Mouse (Mus musculus) embryonic facial prominence, embryonic 10.5 days (tissue): ENCODE results near the gene Cfl1. TPM values are rescaled to one million over a fixed set of nuclear protein-coding genes. Genes with fewer than 3 reads are reported as not detected.

Source experiments
- DNase-seq: peaks from one replicate; pipeline ENCODE4 v3.0.0-alpha.2; 2017; ENCODE audit warnings: low spot score
- H3K27ac ChIP-seq: fragments of 300-500 bp; sonication (generic); replicated peaks from 2 replicates; pipeline ENCODE4 v1.5.1; 2016; ENCODE audit warnings: mild to moderate bottlenecking
- H3K27me3 ChIP-seq: fragments of 300-500 bp; sonication (generic); replicated peaks from 2 replicates; pipeline ENCODE4 v1.6.1; 2016; ENCODE audit warnings: low read depth, mild to moderate bottlenecking; ENCODE audit not compliant: poor library complexity, severe bottlenecking
- H3K36me3 ChIP-seq: fragments of 300-500 bp; sonication (generic); replicated peaks from 2 replicates; pipeline ENCODE4 v1.6.1; 2016; ENCODE audit warnings: mild to moderate bottlenecking, moderate library complexity
- H3K4me1 ChIP-seq: fragments of 300-500 bp; sonication (generic); 2 replicates; pipeline ENCODE4 v1.6.1; 2016
- H3K4me3 ChIP-seq: fragments of 300-500 bp; sonication (generic); 2 replicates; pipeline ENCODE4 v1.5.1; 2016; ENCODE audit warnings: mild to moderate bottlenecking, moderate library complexity
- H3K9me3 ChIP-seq: fragments of 300-500 bp; sonication (generic); 2 replicates; pipeline ENCODE4 v1.6.1; 2016; ENCODE audit warnings: mild to moderate bottlenecking
- WGBS: fragments of 180-500 bp; shearing (Covaris S2); methylation state at CpG from one replicate; pipeline ENCODE4 v1.1.7; 2016; 5-methylcytosine and 5-hydroxymethylcytosine counted together
- polyA plus RNA-seq: library from polyadenylated mRNA; unstranded; fragments of >200 nt; fragmentation: Nextera tagmentation; extraction: Ambion mirVana; gene quantifications from 2 replicates; pipeline ENCODE4 v1.2.1, GENCODE M21; 2016

Cfl1 gene
- polyA plus RNA-seq, 1 experiment from 2014 or later = 3,028 TPM

- Histone ChIP-seq H3K9me3 (no peaks in the 10 kb centered on the region), H3K4me3 (peak overlapping the region; percentile 81; the same call in 1 of the 2 replicates), H3K36me3 (peaks cover 29% of the 10 kb centered on the region), H3K27me3 (no peaks in the 10 kb centered on the region), H3K4me1 (peaks cover 32% of the 10 kb centered on the region), H3K27ac (no peak overlapping the region)
- 80% methylated on average over 3 of the region's 3 CpGs for WGBS
- DNase-seq = no peak
Observed at GRCm38 (mm10) chr19:5472857-5473256, 17.4 kb upstream of the Cfl1 start.

GRCm38 (mm10) chr19:5473720-5474119 lies 16.5 kb upstream of the Cfl1 start, which contains the start of gene Efemp2:
Gene Efemp2, plus strand, starts transcription at chr19:5473954.
- H3K9me3 ChIP-seq = no peaks in the 10 kb centered on the region
- DNase-seq = peak; percentile 84
- no peaks in the 10 kb centered on the region for H3K27me3 ChIP-seq
- H3K27ac ChIP-seq = peak within 1 kb of the TSS; percentile 95
- peaks cover 32% of the 10 kb centered on the region for H3K4me1 ChIP-seq
- H3K4me3 ChIP-seq = peak within 1 kb of the TSS; percentile 81
- 2% methylated on average over 22 of the region's 22 CpGs for WGBS
- H3K36me3 ChIP-seq = peaks cover 29% of the 10 kb centered on the region

GRCm38 (mm10) chr19:5474281-5475068 lies 15.8 kb upstream of the Cfl1 start:
- DNase-seq = peak; percentile 69
- H3K4me3 ChIP-seq = peak overlapping the region; percentile 81
- no peaks in the 10 kb centered on the region for H3K9me3 ChIP-seq
- no peaks in the 10 kb centered on the region for H3K27me3 ChIP-seq
- WGBS = 1% methylated on average over 68 of the region's 68 CpGs
- peaks cover 36% of the 10 kb centered on the region for H3K36me3 ChIP-seq
- peak overlapping the region; percentile 95 for H3K27ac ChIP-seq
- peaks cover 32% of the 10 kb centered on the region for H3K4me1 ChIP-seq

- no peaks in the 10 kb centered on the region for H3K9me3 ChIP-seq
- H3K27me3 ChIP-seq = no peaks in the 10 kb centered on the region
- peak overlapping the region; percentile 81 for H3K4me3 ChIP-seq
- peaks cover 32% of the 10 kb centered on the region for H3K4me1 ChIP-seq
- DNase-seq = no peak
- 23% methylated on average over 13 of the region's 13 CpGs for WGBS
- peaks cover 43% of the 10 kb centered on the region for H3K36me3 ChIP-seq
- H3K27ac ChIP-seq = peak overlapping the region; percentile 95
Observed at GRCm38 (mm10) chr19:5475069-5475714, 15.1 kb upstream of the Cfl1 start.

GRCm38 (mm10) chr19:5477004-5477667 lies 13.1 kb upstream of the Cfl1 start:
- no peaks in the 10 kb centered on the region for H3K27me3 ChIP-seq
- DNase-seq = no peak
- peaks cover 32% of the 10 kb centered on the region for H3K4me1 ChIP-seq
- peaks cover 62% of the 10 kb centered on the region for H3K36me3 ChIP-seq
- no peaks in the 10 kb centered on the region for H3K9me3 ChIP-seq
- no peak overlapping the region for H3K27ac ChIP-seq
- no peak overlapping the region; the same call in 1 of the 2 replicates for H3K4me3 ChIP-seq
- 89% methylated on average over 10 of the region's 10 CpGs for WGBS

GRCm38 (mm10) chr19:5477668-5478300 lies 12.5 kb upstream of the Cfl1 start:
- H3K27me3 ChIP-seq = no peaks in the 10 kb centered on the region
- peaks cover 32% of the 10 kb centered on the region for H3K4me1 ChIP-seq
- no peaks in the 10 kb centered on the region for H3K9me3 ChIP-seq
- no peak overlapping the region; the same call in 1 of the 2 replicates for H3K4me3 ChIP-seq
- WGBS = 92% methylated on average over 18 of the region's 18 CpGs
- H3K36me3 ChIP-seq = peaks cover 69% of the 10 kb centered on the region
- H3K27ac ChIP-seq = no peak overlapping the region
- DNase-seq = no peak

- no peak for DNase-seq
- H3K27ac ChIP-seq = no peak overlapping the region
- WGBS = 90% methylated on average over 10 of the region's 10 CpGs
- H3K4me3 ChIP-seq = no peak overlapping the region
- no peaks in the 10 kb centered on the region for H3K9me3 ChIP-seq
- H3K27me3 ChIP-seq = no peaks in the 10 kb centered on the region
- peaks cover 91% of the 10 kb centered on the region for H3K36me3 ChIP-seq
- peaks cover 16% of the 10 kb centered on the region for H3K4me1 ChIP-seq
Observed at GRCm38 (mm10) chr19:5480016-5480415, 10.2 kb upstream of the Cfl1 start.

GRCm38 (mm10) chr19:5481398-5481797 lies 8.9 kb upstream of the Cfl1 start:
- H3K4me3 ChIP-seq = no peak overlapping the region
- DNase-seq = no peak
- H3K36me3 ChIP-seq = peaks cover 97% of the 10 kb centered on the region
- whole genome bisulfite sequencing = 89% methylated on average over 10 of the region's 10 CpGs
- no peak overlapping the region for H3K27ac ChIP-seq
- peaks cover 6% of the 10 kb centered on the region for H3K4me1 ChIP-seq
- no peaks in the 10 kb centered on the region for H3K9me3 ChIP-seq
- no peaks in the 10 kb centered on the region for H3K27me3 ChIP-seq

- Histone ChIP-seq H3K4me1 (peaks cover 23% of the 10 kb centered on the region), H3K36me3 (peaks cover 80% of the 10 kb centered on the region), H3K4me3 (no peak overlapping the region; the same call in 1 of the 2 replicates), H3K27me3 (no peaks in the 10 kb centered on the region), H3K9me3 (no peaks in the 10 kb centered on the region), H3K27ac (no peak overlapping the region)
- DNase-seq = no peak
- WGBS = 93% methylated on average over 19 of the region's 19 CpGs
Observed at GRCm38 (mm10) chr19:5483386-5484359, 6.6 kb upstream of the Cfl1 start.

GRCm38 (mm10) chr19:5484496-5484895 lies 5.8 kb upstream of the Cfl1 start:
- Histone ChIP-seq H3K27ac (no peak overlapping the region), H3K4me1 (peaks cover 30% of the 10 kb centered on the region), H3K27me3 (no peaks in the 10 kb centered on the region), H3K9me3 (no peaks in the 10 kb centered on the region), H3K4me3 (no peak overlapping the region), H3K36me3 (peaks cover 72% of the 10 kb centered on the region)
- no peak for DNase-seq
- WGBS = 90% methylated on average over 5 of the region's 5 CpGs

GRCm38 (mm10) chr19:5485371-5485770 lies 4.9 kb upstream of the Cfl1 start:
- Histone ChIP-seq H3K4me1 (peaks cover 36% of the 10 kb centered on the region), H3K9me3 (no peaks in the 10 kb centered on the region), H3K36me3 (peaks cover 63% of the 10 kb centered on the region), H3K4me3 (no peak overlapping the region), H3K27me3 (no peaks in the 10 kb centered on the region), H3K27ac (no peak overlapping the region)
- 94% methylated on average over 8 of the region's 8 CpGs for WGBS
- DNase-seq = no peak
